Mouse (Mus musculus) bone marrow macrophage, adult 2 months (primary cell): Measurements from ENCODE around the gene Cldn15.

ENCODE experiments used
- CTCF ChIP-seq: IDR thresholded peaks from 2 replicates; pipeline ENCODE4 v1.5.1; 2012; ENCODE audit warnings: low read depth, mild to moderate bottlenecking, low read length, moderate library complexity
- POLR2A ChIP-seq: IDR thresholded peaks from 2 replicates; pipeline ENCODE4 v1.6.1; 2012; ENCODE audit warnings: mild to moderate bottlenecking, low read depth, low read length, borderline replicate concordance

DNA sequence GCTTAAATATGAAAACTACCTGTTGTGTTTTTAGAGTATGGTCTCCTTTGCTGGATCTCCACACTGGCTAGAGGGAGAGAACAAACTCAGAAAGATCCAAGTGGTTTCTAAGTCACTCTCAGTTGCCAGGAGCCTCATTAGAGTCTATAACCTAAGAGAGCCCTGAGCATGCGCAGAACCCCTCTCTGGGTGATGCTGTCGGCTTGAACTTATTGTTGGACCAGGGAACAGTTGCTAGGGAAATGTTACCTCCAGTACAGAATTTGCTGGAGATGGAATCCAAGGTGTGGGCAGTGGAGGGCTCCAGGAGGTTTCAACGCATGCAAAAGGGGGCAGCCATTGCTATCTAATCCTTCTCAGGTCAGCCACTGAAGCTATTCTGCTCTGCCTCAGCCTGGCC, 57.9 kb downstream of the Cldn15 start:
- no peak for TF ChIP-seq POLR2A
- TF ChIP-seq CTCF, result no peak
